Comparison of ENCODE assay signal across 8 mouse cellular contexts in the genomic region with DNA sequence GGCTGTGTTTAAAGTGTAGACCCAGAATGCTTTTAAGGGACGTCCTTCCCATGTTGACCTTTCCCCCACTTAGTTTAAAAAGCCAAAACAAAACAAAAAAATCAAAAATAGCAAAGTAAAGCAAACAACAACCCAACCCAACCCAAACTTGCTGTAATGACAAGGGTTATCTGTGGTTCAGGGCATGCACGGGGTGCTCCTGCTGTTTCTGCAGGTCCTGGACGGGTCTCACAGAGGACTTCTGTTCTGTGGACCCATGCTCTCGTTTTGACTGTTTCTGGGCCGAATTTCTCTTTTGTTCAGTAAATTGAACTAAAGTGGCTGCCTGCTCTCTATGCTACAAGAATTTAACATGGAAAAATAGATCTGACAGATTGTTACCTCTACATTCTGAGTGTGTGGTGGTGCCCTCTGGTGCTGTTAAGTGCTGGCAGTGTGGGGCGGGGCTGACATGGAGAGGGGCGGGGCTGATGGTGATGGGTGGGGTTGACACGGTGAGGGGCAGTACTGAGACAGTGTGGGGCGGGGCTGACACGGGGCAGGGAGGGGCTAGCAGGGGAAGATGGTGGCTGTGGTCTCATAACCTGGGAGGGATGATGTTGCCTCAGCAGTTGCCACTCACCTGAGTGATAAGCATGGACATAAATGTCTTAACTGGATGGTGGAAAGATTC. TPM values are rescaled to one million over a fixed set of nuclear protein-coding genes. Genes with fewer than 3 reads are reported as not detected.
A peak's percentile ranks its signal among the peaks of the same experiment; 100 is the strongest.
DNase-seq lines count a peak whose midpoint lies in the region; ATAC-seq lines count a peak whose summit lies in the region.

No protein-coding gene starts in this region.

- H3K4me3 ChIP-seq in midbrain, embryonic 11.5 days (ENCODE audit: low read depth, low read length), result no peak overlapping the region
- no peak overlapping the region for H3K4me3 ChIP-seq in midbrain, embryonic 15.5 days
- no peak overlapping the region for H3K4me3 ChIP-seq in hindbrain, embryonic 15.5 days

- H3K9ac ChIP-seq in midbrain, embryonic 11.5 days (ENCODE audit: low read length), result no peak overlapping the region
- no peak overlapping the region for H3K9ac ChIP-seq in midbrain, embryonic 15.5 days
- no peak overlapping the region for H3K9ac ChIP-seq in hindbrain, embryonic 15.5 days

- WGBS in midbrain, embryonic 11.5 days, result 49% methylated on average over 10 of the region's 10 CpGs
- 43% methylated on average over 10 of the region's 10 CpGs for WGBS in midbrain, embryonic 15.5 days
- 45% methylated on average over 10 of the region's 10 CpGs for WGBS in hindbrain, embryonic 15.5 days

- peaks cover 44% of the 10 kb centered on the region for H3K4me1 ChIP-seq in midbrain, embryonic 11.5 days (ENCODE audit: control insufficient read depth, insufficient read depth, low read length)
- H3K4me1 ChIP-seq in midbrain, embryonic 15.5 days, result peaks cover 91% of the 10 kb centered on the region
- peaks cover 87% of the 10 kb centered on the region for H3K4me1 ChIP-seq in hindbrain, embryonic 15.5 days (replicated peaks)

- no peaks in the 10 kb centered on the region for H3K27me3 ChIP-seq in midbrain, embryonic 11.5 days (ENCODE audit: control insufficient read depth, insufficient read depth, low read length)
- no peaks in the 10 kb centered on the region for H3K27me3 ChIP-seq in midbrain, embryonic 15.5 days (replicated peaks)
- no peaks in the 10 kb centered on the region for H3K27me3 ChIP-seq in hindbrain, embryonic 15.5 days

- H3K36me3 ChIP-seq in midbrain, embryonic 11.5 days (ENCODE audit: control insufficient read depth, insufficient read depth, low read length), result no peaks in the 10 kb centered on the region
- H3K36me3 ChIP-seq in midbrain, embryonic 15.5 days (replicated peaks), result no peaks in the 10 kb centered on the region
- H3K36me3 ChIP-seq in hindbrain, embryonic 15.5 days, result no peaks in the 10 kb centered on the region

- H3K27ac ChIP-seq in midbrain, embryonic 11.5 days (ENCODE audit: low read depth, low read length), result no peak overlapping the region
- no peak overlapping the region for H3K27ac ChIP-seq in midbrain, embryonic 15.5 days
- peak overlapping the region; percentile 78; the same call in 1 of the 2 replicates for H3K27ac ChIP-seq in hindbrain, embryonic 15.5 days (replicated peaks)

- H3K4me2 ChIP-seq in midbrain, embryonic 11.5 days, result no peak overlapping the region
- no peak overlapping the region for H3K4me2 ChIP-seq in midbrain, embryonic 15.5 days
- H3K4me2 ChIP-seq in hindbrain, embryonic 15.5 days, result no peak overlapping the region

- ATAC-seq in midbrain, embryonic 11.5 days (ENCODE audit: low FRiP score), result peak; percentile 45; the same call in 1 of the 2 replicates
- ATAC-seq in midbrain, embryonic 15.5 days (replicated peaks), result no peak
- no peak for ATAC-seq in hindbrain, embryonic 15.5 days (ENCODE audit: low FRiP score, low read depth)

- no peaks in the 10 kb centered on the region for H3K9me3 ChIP-seq in midbrain, embryonic 11.5 days (ENCODE audit: control insufficient read depth, low read length)
- H3K9me3 ChIP-seq in midbrain, embryonic 15.5 days, result no peaks in the 10 kb centered on the region
- no peaks in the 10 kb centered on the region for H3K9me3 ChIP-seq in hindbrain, embryonic 15.5 days

- peak; percentile 47 to 63 for DNase-seq in cerebellum, postnatal 10 days
- DNase-seq in cerebellum, postnatal 4 days (ENCODE audit: low spot score in 2 of 2), result no peak
- DNase-seq in midbrain, embryonic 11.5 days (ENCODE audit: low spot score, missing footprints), result no peak
- DNase-seq in naive thymus-derived CD4-positive, alpha-beta T cell, adult 2 months (ENCODE audit: low read depth), result peak; percentile 58
- DNase-seq in layer of hippocampus, adult 11-12 months (ENCODE audit: low spot score), result no peak
- DNase-seq in urinary bladder, adult 2 months (ENCODE audit: low spot score), result no peak

RNA-seq across cellular contexts. Expression of a gene that starts 49.2 kb away (rescaled TPM):
- polyA plus RNA-seq in midbrain, embryonic 11.5 days (2014; fragmentation: Nextera tagmentation; extraction: Ambion mirVana), result 30.7 and 33.7 TPM in 2 replicates
- polyA plus RNA-seq in midbrain, embryonic 15.5 days (2015; fragmentation: Nextera tagmentation; extraction: Ambion mirVana), result 46.5 and 55.2 TPM in 2 replicates
- polyA plus RNA-seq in hindbrain, embryonic 15.5 days (2015; fragmentation: Nextera tagmentation; extraction: Ambion mirVana), result 41.5 and 42.6 TPM in 2 replicates
- polyA plus RNA-seq in urinary bladder, adult 2 months (2012; rRNA removed), result 56.1 and 64.9 TPM in 2 replicates

Comparison
In these comparisons a context has a peak if more than half of its experiments do, and no peak if none do; other contexts are left out.
1. DNase-seq: peak in cerebellum, postnatal 10 days (2 of 2) and naive thymus-derived CD4-positive, alpha-beta T cell, adult 2 months (single experiment); none in cerebellum, postnatal 4 days (0 of 2), midbrain, embryonic 11.5 days (single experiment), layer of hippocampus, adult 11-12 months (single experiment) and urinary bladder, adult 2 months (single experiment).